Mouse (Mus musculus) gastrocnemius, postnatal 36 days (tissue): ENCODE measurements around the gene Tcte3. TPM values are rescaled to one million over a fixed set of nuclear protein-coding genes. Genes with fewer than 3 reads are reported as not detected.

ENCODE experiments used
- total RNA-seq, 2 experiments: library from RNA; stranded (reverse); gene quantifications; 2 replicates each; pipeline ENCODE4 v1.2.3; 2021

The Tcte3 gene
- total RNA-seq, 2 experiments from 2014 or later: not detected

Other genes starting within 250 kb of the Tcte3 start
- 1 to 10 TPM; 1.8 to 2.0 TPM for gene Wdr27, start 98.3 kb downstream of the Tcte3 start, total RNA-seq
- 1 to 10 TPM; 6.5 to 8.6 TPM for gene 1600012H06Rik, start 98.3 kb downstream of the Tcte3 start, total RNA-seq
- gene Phf10, start 80.2 kb downstream of the Tcte3 start, total RNA-seq: 10 to 100 TPM; 43.2 to 46.4 TPM
- 1 to 10 TPM; 2.2 to 2.6 TPM for gene 9030025P20Rik, start 63.0 kb downstream of the Tcte3 start, total RNA-seq
- gene Gm3417, start 62.7 kb downstream of the Tcte3 start, total RNA-seq: not detected
- gene Gm3435, start 31.3 kb downstream of the Tcte3 start, total RNA-seq: 1 to 10 TPM; 1.4 to 1.7 TPM
- gene Ermard, start 280 bp downstream of the Tcte3 start, total RNA-seq: 10 to 100 TPM; 13.7 to 17.7 TPM
- under 1 TPM; 0.79 to 0.89 TPM for gene Gm3448, start within 50 bp of the Tcte3 start, total RNA-seq